Mouse (Mus musculus) MEL (cell line): ENCODE results near the gene Aplp2. TPM values are rescaled to one million over a fixed set of nuclear protein-coding genes. Genes with fewer than 3 reads are reported as not detected.

Source experiments
- DNase-seq: peaks from one replicate; pipeline ENCODE4 v3.0.0; 2011; ENCODE audit warnings: low read depth, low spot score
- H3K27ac ChIP-seq: 2 replicates; pipeline ENCODE4 v1.5.1; 2012; ENCODE audit warnings: low read depth, mild to moderate bottlenecking, control low read depth, low read length, moderate library complexity; ENCODE audit not compliant: control insufficient read depth
- H3K27me3 ChIP-seq, 2 experiments: fragments of 150-350 bp in 1 of 2; sonication (generic) in 1 of 2; 2 replicates each; pipeline ENCODE4 v1.6.1; 2012; ENCODE audit warnings: low read length in 2 of 2, mild to moderate bottlenecking in 2 of 2, improper control_type of control experiment in 1 of 2, moderate library complexity in 1 of 2; ENCODE audit not compliant: insufficient read depth in 2 of 2, control insufficient read depth in 1 of 2
- H3K36me3 ChIP-seq, 2 experiments: 2 replicates each; pipeline ENCODE4 v1.6.1; 2012 to 2014; ENCODE audit warnings: low read length in 2 of 2, improper control_type of control experiment in 1 of 2, inconsistent platforms in 1 of 2, mild to moderate bottlenecking in 1 of 2; ENCODE audit not compliant: insufficient read depth in 2 of 2, control insufficient read depth in 1 of 2
- H3K4me1 ChIP-seq, 2 experiments: fragments of 150-350 bp in 1 of 2; sonication (generic) in 1 of 2; 2 replicates each; pipeline ENCODE4 v1.6.1; 2012; ENCODE audit warnings: low read length in 2 of 2, improper control_type of control experiment in 1 of 2, mild to moderate bottlenecking in 1 of 2; ENCODE audit not compliant: insufficient read depth in 2 of 2, control insufficient read depth in 1 of 2
- H3K4me3 ChIP-seq, 2 experiments: fragments of 150-350 bp in 1 of 2; sonication (generic) in 1 of 2; 2 replicates each; pipeline ENCODE4 v1.5.1; 2012; ENCODE audit warnings: low read depth in 2 of 2, low read length in 2 of 2, mild to moderate bottlenecking in 2 of 2, moderate library complexity in 2 of 2, control low read depth in 1 of 2, improper control_type of control experiment in 1 of 2; ENCODE audit not compliant: control insufficient read depth in 1 of 2, insufficient read depth in 1 of 2
- H3K79me2 ChIP-seq: 2 replicates; pipeline ENCODE4 v1.6.1; 2012; ENCODE audit warnings: mild to moderate bottlenecking, low read length, moderate library complexity; ENCODE audit not compliant: control insufficient read depth, poor library complexity, insufficient read depth
- H3K9ac ChIP-seq: 2 replicates; pipeline ENCODE4 v1.6.1; 2012; ENCODE audit warnings: low read depth, mild to moderate bottlenecking, control low read depth, low read length, moderate library complexity; ENCODE audit not compliant: control insufficient read depth, poor library complexity, severe bottlenecking
- H3K9me3 ChIP-seq: fragments of 150-350 bp; sonication (generic); replicated peaks from 2 replicates; pipeline ENCODE4 v1.6.1; 2012; ENCODE audit warnings: mild to moderate bottlenecking, low read length, improper control_type of control experiment, moderate library complexity; ENCODE audit not compliant: insufficient read depth
- BHLHE40 ChIP-seq: IDR thresholded peaks from 2 replicates; pipeline ENCODE4 v1.6.1; 2012; ENCODE audit warnings: low read depth, mild to moderate bottlenecking, inconsistent platforms, low read length, improper control_type of control experiment, borderline replicate concordance
- CHD1 ChIP-seq: IDR thresholded peaks from 2 replicates; pipeline ENCODE4 v1.6.1; 2012; ENCODE audit warnings: low read depth, mild to moderate bottlenecking, inconsistent platforms, low read length, improper control_type of control experiment
- CHD2 ChIP-seq: IDR thresholded peaks from 2 replicates; pipeline ENCODE4 v1.6.1; 2011; ENCODE audit warnings: low read length, improper control_type of control experiment
- CTCF ChIP-seq, 3 experiments: IDR thresholded peaks in 2 of 3; conservative IDR thresholded peaks in 1 of 3; 2 replicates each; pipeline ENCODE4 v1.5.1; 2011 to 2012; ENCODE audit warnings: low read length in 3 of 3, low read depth in 2 of 3, mild to moderate bottlenecking in 2 of 3, improper control_type of control experiment in 1 of 3, inconsistent platforms in 1 of 3, mixed read lengths in 1 of 3, moderate library complexity in 1 of 3; ENCODE audit not compliant: control insufficient read depth in 1 of 3, insufficient read depth in 1 of 3, poor library complexity in 1 of 3, severe bottlenecking in 1 of 3
- ELF1 ChIP-seq: IDR thresholded peaks from 2 replicates; pipeline ENCODE4 v1.6.1; 2014; ENCODE audit warnings: low read depth, mild to moderate bottlenecking, inconsistent platforms, low read length, improper control_type of control experiment, moderate library complexity
- EP300 ChIP-seq, 2 experiments: IDR thresholded peaks; 2 replicates each; pipeline ENCODE4 v1.6.1; 2011; ENCODE audit warnings: improper control_type of control experiment in 2 of 2, low read length in 2 of 2, low read depth in 1 of 2, mild to moderate bottlenecking in 1 of 2
- GABPA ChIP-seq: IDR thresholded peaks from 2 replicates; pipeline ENCODE4 v1.6.1; 2012; ENCODE audit warnings: low read depth, mild to moderate bottlenecking, inconsistent platforms, low read length, improper control_type of control experiment, moderate library complexity
- JUND ChIP-seq: IDR thresholded peaks from 2 replicates; pipeline ENCODE4 v1.6.1; 2011; ENCODE audit warnings: low read depth, mild to moderate bottlenecking, improper control_type of control experiment, low read length
- MAFK ChIP-seq: IDR thresholded peaks from 2 replicates; pipeline ENCODE4 v1.6.1; 2011; ENCODE audit warnings: low read depth, mild to moderate bottlenecking, low read length, improper control_type of control experiment, borderline replicate concordance
- MAZ ChIP-seq: IDR thresholded peaks from 2 replicates; pipeline ENCODE4 v1.6.1; 2012; ENCODE audit warnings: low read depth, mild to moderate bottlenecking, inconsistent platforms, low read length, improper control_type of control experiment
- MYC ChIP-seq: IDR thresholded peaks from 2 replicates; pipeline ENCODE4 v1.6.1; 2011; ENCODE audit warnings: low read depth, mild to moderate bottlenecking, low read length, improper control_type of control experiment, moderate library complexity
- NELFE ChIP-seq: IDR thresholded peaks from 2 replicates; pipeline ENCODE4 v1.6.1; 2011; ENCODE audit warnings: low read depth, low read length, improper control_type of control experiment
- POLR2A ChIP-seq, 2 experiments: IDR thresholded peaks; 2 replicates each; pipeline ENCODE4 v1.6.1; 2011 to 2012; ENCODE audit warnings: low read length in 2 of 2, mild to moderate bottlenecking in 2 of 2, control low read depth in 1 of 2, improper control_type of control experiment in 1 of 2, low read depth in 1 of 2, moderate library complexity in 1 of 2; ENCODE audit not compliant: control insufficient read depth in 1 of 2, insufficient read depth in 1 of 2, poor library complexity in 1 of 2
- POLR2AphosphoS2 ChIP-seq: IDR thresholded peaks from 2 replicates; pipeline ENCODE4 v1.6.1; 2011; ENCODE audit warnings: low read length, improper control_type of control experiment
- POLR2AphosphoS5 ChIP-seq: IDR thresholded peaks from 2 replicates; pipeline ENCODE4 v1.6.1; 2012; ENCODE audit warnings: low read depth, borderline replicate concordance, mild to moderate bottlenecking, inconsistent platforms, low read length, moderate library complexity, mixed read lengths
- RAD21 ChIP-seq: IDR thresholded peaks from 2 replicates; pipeline ENCODE4 v1.6.1; 2011; ENCODE audit warnings: mild to moderate bottlenecking, low read depth, low read length, improper control_type of control experiment
- RCOR1 ChIP-seq: IDR thresholded peaks from 2 replicates; pipeline ENCODE4 v1.6.1; 2012; ENCODE audit warnings: low read depth, mild to moderate bottlenecking, inconsistent platforms, low read length, improper control_type of control experiment
- TAL1 ChIP-seq: IDR thresholded peaks from 2 replicates; pipeline ENCODE4 v1.6.1; 2012; ENCODE audit warnings: mild to moderate bottlenecking, inconsistent platforms, low read length, moderate library complexity, mixed read lengths
- UBTF ChIP-seq: IDR thresholded peaks from 2 replicates; pipeline ENCODE4 v1.6.1; 2012; ENCODE audit warnings: low read depth, mild to moderate bottlenecking, inconsistent platforms, low read length, improper control_type of control experiment, moderate library complexity, borderline replicate concordance; ENCODE audit not compliant: insufficient read depth
- USF2 ChIP-seq, 2 experiments: IDR thresholded peaks; 2 replicates each; pipeline ENCODE4 v1.6.1; 2011 to 2012; ENCODE audit warnings: improper control_type of control experiment in 2 of 2, low read length in 2 of 2, borderline replicate concordance in 1 of 2, inconsistent platforms in 1 of 2, low read depth in 1 of 2, mild to moderate bottlenecking in 1 of 2; ENCODE audit not compliant: insufficient read depth in 1 of 2
- ZKSCAN1 ChIP-seq: IDR thresholded peaks from 2 replicates; pipeline ENCODE4 v1.6.1; 2012; ENCODE audit warnings: low read depth, mild to moderate bottlenecking, inconsistent platforms, low read length, improper control_type of control experiment, moderate library complexity
- ZNF384 ChIP-seq: IDR thresholded peaks from 2 replicates; pipeline ENCODE4 v1.6.1; 2012; ENCODE audit warnings: low read depth, mild to moderate bottlenecking, inconsistent platforms, low read length, improper control_type of control experiment
- polyA plus RNA-seq, 2 experiments: library from polyadenylated mRNA; stranded (reverse) in 1 of 2; unstranded in 1 of 2; fragments of >175 nt in 1 of 2; fragments of >200 nt in 1 of 2; gene quantifications; 2 replicates each; pipeline versions ENCODE4 v1.2.1 to v1.2.4; 2012; ENCODE audit warnings: low replicate concordance in 2 of 2, low read depth in 1 of 2; ENCODE audit not compliant: insufficient read length in 2 of 2, insufficient read depth in 1 of 2, missing spikeins in 1 of 2
- total RNA-seq: library from RNA; depleted of rRNA; stranded (reverse); fragments of 300-350 nt; gene quantifications from 2 replicates; pipeline ENCODE4 v1.2.3, GENCODE M21; 2012

Gene Aplp2
- total and polyA plus RNA-seq, 3 experiments, result 37.6 to 60.6 TPM; not detected in 1

GRCm38 (mm10) chr9:31184439-31184838 is 27.2 kb downstream of the Aplp2 start:
- Histone ChIP-seq H3K36me3 (peaks cover 0 to 5% of the 10 kb centered on the region in 2 experiments; a peak in 2 of 4 replicates), H3K9ac (no peak overlapping the region), H3K9me3 (no peaks in the 10 kb centered on the region), H3K27me3 (no peaks in the 10 kb centered on the region), H3K4me3 (no peak overlapping the region), H3K4me1 (peaks cover 4% of the 10 kb centered on the region in 2 experiments; a peak in 2 of 4 replicates), H3K27ac (no peak overlapping the region), H3K79me2 (no peaks in the 10 kb centered on the region)
- TF ChIP-seq ELF1 (no peak), ZNF384 (no peak), CHD2 (no peak), BHLHE40 (no peak), GABPA (no peak), MYC (no peak), POLR2AphosphoS5 (no peak), UBTF (no peak), MAZ (no peak), TAL1 (no peak), MAFK (no peak), RCOR1 (no peak), CTCF (IDR thresholded peaks at IDR 0.05 in 2 of 3, conservative IDR thresholded peaks at IDR 0.05 in 1 of 3; ENCODE audit: control insufficient read depth in 1 of 3, insufficient read depth in 1 of 3, low read depth in 2 of 3, low read length in 3 of 3, poor library complexity in 1 of 3, severe bottlenecking in 1 of 3) (no peak), ZKSCAN1 (no peak), CHD1 (no peak), EP300 (IDR thresholded peaks at IDR 0.05; ENCODE audit: low read depth in 1 of 2, low read length in 2 of 2) (no peak), NELFE (no peak), JUND (no peak), POLR2A (IDR thresholded peaks at IDR 0.05; ENCODE audit: control insufficient read depth in 1 of 2, insufficient read depth in 1 of 2, low read depth in 1 of 2, low read length in 2 of 2, poor library complexity in 1 of 2) (no peak)
- no peak for DNase-seq

DNA sequence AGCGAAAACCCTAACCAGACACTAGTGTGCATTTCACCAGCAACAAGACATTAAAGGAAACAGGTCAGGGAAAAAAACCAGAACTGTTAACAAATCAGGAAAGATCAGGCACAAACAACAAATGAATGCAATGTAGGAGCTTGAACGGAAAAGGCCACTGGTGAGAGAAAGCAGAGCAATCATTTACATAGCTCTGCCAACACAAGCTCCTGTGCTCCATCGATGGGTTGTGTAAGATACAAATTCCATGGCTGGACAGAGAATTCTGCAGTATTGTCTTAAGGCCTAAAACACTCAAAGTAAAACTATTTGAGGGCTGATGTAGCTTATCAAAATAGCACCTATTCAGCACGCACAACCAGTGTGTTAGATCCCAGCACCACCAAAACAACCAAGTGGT is 28.6 kb downstream of the Aplp2 start:
- no peaks in the 10 kb centered on the region for H3K27me3 ChIP-seq
- DNase-seq, result no peak
- peaks cover 0 to 5% of the 10 kb centered on the region in 2 experiments; a peak in 2 of 4 replicates for H3K36me3 ChIP-seq
- no peak overlapping the region for H3K9ac ChIP-seq
- H3K4me3 ChIP-seq, result no peak overlapping the region
- H3K9me3 ChIP-seq, result no peaks in the 10 kb centered on the region
- H3K27ac ChIP-seq, result no peak overlapping the region
- H3K79me2 ChIP-seq, result no peaks in the 10 kb centered on the region
- no peak for TF ChIP-seq RAD21
- no peak for TF ChIP-seq USF2 (IDR thresholded peaks at IDR 0.05; ENCODE audit: borderline replicate concordance in 1 of 2, insufficient read depth in 1 of 2, low read depth in 1 of 2, low read length in 2 of 2)
- no peak for TF ChIP-seq MAFK
- TF ChIP-seq POLR2AphosphoS5, result no peak
- no peak for TF ChIP-seq POLR2AphosphoS2
- peaks cover 3 to 4% of the 10 kb centered on the region in 2 experiments; a peak in 2 of 4 replicates for H3K4me1 ChIP-seq
